Mouse (Mus musculus) urinary bladder, postnatal 36 days (tissue): ENCODE measurements around the gene Aplp2.

Experiments used
- DNase-seq, 2 experiments: peaks; one replicate each; pipeline ENCODE4 v3.0.0; 2022; ENCODE audit warnings: low spot score in 2 of 2, mixed read lengths in 1 of 2

The Aplp2 gene

DNA sequence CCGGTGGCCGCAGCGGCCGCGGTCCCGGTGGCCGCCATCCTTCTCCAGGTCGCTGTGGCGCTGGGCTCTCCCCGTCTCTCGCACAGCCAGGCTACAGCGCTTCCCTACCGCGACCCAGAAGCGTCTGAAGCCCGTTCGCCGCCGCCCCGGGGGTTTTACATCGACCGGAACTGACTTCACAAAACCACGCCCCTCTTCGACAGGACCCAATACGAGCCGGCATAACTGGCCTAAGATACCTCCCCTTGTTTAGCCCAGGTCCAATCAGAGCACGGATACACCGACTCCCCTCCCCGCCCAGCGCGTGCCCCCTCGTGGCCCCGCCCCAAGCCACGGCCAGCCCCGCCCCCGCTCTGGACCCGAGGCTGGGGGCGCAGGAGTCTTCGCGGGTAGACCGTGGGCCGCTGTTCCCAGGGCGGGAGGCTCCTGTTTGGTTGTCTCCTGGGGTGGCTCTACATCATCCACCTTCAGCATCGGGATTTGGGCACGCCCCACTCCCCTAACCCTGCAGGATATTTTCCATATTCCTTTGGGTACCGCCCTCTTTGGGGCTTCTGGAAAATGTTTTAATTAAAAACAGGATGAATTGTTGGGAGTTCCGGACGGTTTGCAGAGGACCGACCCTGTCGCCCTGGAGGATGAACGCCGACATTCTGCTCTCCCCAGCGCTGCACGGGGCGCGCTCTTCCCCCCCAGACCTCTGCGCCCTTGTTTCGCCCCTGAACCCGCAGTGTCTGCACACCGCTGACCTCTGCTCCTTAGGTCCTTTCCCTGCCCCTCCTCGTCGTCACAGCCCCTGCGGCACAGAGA is at the start of gene Aplp2:
Gene Aplp2, minus strand, starts transcription at position 126 of the 810 bp plus-strand sequence.
- peak; percentile 98 for DNase-seq

DNA sequence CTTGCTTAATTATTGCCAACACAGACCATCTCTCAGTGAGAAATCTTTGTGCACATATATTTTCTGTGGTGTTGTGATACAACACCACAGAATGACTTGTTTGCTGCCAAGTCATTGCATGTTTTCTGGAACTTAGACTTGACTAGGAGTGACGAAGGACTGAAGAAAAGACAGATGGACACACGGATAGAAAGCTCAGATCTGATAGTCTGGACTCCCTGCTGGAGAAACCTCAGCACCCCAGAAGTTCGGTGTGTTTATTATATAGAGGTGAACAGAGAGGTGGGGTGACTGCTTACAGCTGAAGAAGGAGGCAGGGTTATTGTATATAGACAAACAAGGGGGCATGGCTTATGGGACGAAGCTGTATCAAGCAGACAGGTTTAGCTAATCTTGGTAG is 48.6 kb upstream of the Aplp2 start:
- DNase-seq, result no peak

DNA sequence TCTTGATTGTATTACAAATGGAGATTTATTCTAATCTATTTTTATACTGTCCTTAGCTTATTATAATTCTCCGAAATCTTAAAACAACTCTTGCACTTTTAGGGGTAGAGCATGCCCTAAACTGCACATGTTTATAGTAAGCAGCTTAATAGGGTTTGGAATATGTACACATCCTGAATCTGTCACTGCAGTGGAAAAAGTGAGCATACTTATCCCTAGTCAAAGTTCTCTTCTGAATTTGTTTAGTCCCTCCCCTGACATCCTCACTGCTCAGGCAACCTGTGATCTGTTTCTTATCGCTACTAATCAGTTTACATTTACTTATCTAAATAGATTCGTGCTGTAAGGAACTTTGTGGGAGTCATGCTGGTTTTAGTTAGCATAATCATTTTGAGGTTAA is 46.6 kb upstream of the Aplp2 start:
- no peak for DNase-seq

DNA sequence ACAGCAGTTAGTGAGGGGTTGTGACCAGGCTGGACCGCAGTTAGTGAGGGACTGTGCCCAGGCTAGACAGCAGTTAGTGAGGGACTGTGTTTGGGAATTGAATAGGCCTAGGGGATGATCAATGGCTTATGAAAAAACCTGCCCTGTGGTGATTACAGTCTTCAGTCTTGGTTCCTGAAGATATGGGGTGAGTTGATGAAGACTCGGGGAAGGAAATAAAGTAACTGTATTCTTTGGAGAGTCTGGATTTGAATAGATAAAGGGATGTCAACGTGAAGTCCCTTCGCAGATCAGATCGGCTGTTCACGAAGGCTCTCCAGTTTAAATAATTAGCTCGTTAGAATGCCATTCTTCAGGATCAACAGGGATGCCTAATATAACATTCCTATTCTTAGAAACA is 44.3 kb upstream of the Aplp2 start:
- no peak for DNase-seq

DNA sequence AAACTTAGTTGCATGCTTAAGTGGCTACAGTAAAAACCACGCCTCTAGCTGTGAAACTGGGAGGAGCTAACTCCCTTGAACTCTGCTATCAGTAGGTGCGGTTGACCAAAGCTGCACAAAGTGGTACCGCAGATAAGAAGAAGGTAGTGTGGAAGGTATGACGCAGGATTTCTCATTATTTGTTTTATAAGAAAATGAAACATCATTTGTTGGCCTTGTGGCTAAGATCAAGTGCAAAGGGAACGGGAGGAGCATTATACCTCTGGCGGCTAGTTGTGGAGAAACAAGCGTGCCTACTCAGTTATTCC is 43.0 kb upstream of the Aplp2 start:
- DNase-seq, result peak; percentile 29 to 39

DNA sequence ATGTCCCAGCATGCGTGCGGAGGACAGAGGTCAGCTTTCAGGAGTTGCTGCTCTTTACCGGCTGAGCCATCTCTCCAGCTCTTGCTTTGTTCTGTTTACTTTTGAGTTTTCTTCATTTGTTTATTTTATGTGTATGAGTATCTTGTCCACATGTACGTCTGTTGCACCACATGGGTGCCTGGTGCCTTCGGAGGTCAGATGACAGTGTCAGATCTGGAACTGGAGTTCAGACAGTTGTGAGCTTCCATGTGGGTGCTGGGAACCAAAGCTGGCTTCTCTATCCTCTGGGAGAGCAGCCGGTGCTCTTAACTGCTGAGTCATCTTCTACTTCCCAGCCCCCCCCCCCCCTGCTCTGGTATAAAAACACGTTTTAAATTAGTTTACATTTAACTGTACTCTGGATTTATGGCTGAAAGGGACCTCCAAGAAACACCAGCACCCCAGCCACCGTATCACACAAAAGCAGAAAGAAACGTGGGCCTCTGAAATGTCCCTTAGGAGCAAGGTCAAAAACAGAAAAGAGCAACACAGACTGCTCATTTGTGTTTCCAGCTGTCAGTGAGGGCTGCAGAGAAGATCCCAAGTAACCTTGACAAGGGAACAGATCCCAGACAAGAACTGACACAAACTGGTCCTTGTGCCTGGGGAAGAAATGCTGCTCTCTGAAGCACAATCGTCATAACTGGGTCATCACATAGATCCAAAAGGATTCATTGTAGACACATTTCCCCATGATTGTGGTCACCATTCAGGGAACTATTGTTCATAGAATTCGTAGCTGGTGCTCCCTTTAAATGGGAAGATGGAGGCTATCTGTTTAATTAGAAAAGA is 42.5 kb upstream of the Aplp2 start:
- peak; percentile 9 to 14 for DNase-seq

DNA sequence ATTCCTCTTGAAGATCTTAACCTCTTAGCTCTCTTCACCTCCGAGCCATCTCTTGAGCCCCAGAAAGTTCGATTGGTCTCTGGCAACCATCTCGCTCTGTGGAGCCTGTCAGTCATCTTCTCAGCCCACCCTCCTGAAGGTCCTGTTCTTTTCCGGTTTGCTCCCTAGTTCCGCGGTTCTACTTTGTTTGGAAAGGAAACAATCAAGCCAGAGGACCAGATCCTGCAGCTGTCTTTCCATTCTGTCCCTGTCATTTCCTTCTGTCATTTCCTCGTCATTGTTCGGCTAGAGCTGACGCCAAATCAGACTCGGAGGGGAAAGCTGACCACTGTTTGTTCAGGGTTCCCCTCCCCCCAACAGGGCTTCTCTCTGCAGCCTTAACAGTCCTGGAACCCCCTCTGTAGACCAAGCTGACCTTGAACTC is 41.7 kb upstream of the Aplp2 start:
- peak in 1 of 2 experiments; percentile 13 for DNase-seq

DNA sequence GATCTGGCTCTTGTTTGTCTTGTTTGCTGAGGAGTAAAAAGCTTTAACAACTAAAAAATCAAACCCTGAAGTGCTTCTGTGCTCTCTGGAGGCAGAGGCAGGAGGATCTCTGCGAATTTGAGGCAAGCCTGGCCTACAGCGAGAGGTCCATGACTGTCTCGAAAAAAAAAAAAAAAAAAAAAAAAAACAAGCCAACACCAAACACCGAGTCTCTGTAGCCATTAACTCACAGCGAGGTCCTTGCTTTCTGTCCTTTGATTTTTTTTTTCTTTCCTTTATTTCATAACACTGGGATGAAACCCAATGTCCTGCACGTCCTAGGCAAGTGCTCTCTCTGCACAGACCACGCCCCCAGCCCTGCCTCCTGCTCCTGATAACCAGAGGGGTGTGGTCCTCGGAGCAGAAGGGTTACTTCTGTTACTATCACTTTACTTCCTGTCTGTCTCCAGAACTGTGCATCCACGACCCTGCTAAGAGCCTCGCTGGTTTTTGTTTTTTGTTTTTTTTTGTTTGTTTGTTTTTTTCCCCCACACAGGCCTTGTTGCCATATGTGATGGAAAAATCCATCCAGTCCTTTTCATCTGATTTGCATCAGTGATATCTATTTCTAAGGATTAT is 40.7 kb upstream of the Aplp2 start:
- DNase-seq, result peak; percentile 15 to 64

DNA sequence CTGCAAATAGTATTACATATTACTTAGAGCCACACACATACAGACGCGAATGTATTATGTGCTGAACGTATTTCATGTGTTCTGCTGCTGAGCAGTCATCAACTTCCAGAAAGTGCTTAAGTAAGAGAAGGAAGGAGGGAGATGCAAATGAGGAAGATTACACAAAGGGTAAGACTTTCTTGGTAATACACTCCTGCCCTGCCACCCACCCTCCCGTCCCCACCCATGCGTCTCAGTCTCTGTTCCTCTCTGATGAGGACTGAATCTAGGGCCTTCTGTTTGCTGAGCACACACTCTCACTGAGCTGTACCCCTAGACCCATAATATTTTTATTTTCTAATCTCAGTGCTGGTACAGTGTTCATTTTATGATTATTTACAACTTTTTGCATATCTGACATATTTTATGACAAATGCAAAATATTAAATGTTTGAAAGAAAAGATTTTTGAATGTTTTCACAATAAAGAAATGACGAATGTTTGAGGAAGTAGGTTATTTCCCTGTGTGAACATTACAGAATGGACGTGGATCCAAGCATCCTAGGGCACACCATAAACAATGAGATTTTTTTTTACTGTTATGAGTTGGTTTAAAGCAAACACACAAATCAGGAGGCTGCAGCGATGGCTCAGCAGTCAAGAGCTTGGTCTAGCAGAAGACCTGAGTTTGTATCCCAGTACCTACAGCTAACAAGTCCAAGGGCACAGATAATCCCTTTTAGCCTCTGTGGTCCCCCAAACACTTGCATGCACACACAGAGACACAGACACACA is 36.0 kb upstream of the Aplp2 start:
- DNase-seq, result no peak

DNA sequence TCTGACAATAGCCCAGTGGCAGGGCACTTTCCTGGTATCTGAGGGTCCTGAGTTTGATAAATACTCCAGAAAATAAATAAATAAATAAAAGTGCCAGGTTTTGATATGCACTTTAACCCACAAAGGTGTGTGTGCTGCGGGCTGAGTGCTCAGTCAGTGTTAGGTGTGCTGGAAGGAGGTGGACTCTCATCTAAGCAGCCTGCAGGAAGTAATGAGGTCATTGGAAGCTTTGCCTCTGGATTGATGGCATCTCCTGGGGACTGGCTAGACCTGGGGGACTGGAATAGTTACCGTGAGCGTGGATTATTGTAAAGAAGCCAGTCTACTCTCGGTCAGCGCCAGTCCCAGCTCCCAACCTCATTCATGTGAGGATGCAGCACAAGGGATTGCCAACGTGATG is 34.8 kb upstream of the Aplp2 start:
- DNase-seq, result no peak

DNA sequence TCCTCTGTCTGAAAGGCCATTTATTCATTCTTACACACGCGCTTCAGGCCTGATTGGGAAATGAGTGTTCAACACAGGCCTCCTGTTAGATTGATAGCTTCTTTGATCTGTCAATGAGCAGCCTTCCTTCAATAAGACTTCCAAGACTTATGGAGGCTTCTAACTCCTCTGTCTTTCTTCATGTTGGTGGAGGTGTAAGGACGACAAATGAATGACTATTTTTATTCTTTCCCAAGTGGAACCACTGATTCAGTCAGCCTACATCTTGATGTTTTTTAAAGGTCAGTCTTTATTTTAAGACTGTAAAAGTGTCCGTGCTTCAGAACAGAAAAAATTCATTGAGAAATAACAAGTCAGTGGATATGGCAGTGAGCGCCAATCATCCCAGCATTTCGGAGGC is 33.4 kb upstream of the Aplp2 start:
- DNase-seq, result no peak

DNA sequence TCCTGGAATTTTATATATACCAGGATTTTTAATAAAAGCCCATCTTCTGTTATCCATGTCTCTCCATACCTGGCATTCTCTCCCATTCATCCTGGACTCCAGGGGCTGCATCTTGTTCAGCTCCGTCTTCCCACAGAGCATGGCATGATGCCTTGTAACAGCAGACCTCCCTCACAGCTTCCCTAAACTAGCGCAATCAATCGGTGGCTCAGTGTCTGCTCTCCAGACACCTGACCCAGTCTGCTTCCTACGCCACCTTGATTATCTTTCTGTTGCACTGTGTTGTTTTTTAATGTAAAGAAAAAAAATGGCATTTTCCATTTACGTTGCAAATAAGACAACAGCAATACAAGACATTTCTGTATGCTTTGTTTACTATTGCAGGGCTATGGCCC is 32.3 kb upstream of the Aplp2 start:
- no peak for DNase-seq

DNA sequence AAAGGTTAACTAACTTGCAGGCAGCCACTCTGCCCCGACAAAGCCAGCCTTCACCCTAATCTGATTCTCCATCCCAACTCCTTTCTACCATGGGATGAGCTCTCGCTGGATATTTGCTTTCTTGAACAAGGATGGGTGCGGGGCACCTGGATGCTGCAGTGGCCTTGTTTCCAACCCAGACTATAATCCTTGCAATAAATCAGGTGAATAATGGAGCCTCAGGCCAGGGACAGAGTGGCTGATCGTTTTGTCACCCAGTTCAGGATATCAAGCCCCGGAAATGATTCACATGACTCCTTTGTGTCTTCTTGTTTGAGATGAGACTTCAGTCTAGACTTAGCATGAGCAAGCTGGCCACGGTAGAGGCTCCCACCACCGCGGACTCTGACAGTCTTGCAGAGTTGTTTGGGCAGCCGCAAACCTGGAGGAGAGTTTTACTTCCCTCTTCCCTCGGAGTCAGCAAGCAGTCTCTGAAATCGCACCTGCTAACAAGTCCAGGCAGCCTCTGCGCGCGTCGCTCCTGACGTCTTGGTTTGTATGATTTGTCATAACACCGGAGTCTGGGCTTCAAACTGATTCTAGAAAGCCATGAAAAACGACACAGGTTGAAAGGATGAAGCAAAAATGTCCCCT is 31.8 kb upstream of the Aplp2 start:
- DNase-seq, result peak; percentile 16 to 20

DNA sequence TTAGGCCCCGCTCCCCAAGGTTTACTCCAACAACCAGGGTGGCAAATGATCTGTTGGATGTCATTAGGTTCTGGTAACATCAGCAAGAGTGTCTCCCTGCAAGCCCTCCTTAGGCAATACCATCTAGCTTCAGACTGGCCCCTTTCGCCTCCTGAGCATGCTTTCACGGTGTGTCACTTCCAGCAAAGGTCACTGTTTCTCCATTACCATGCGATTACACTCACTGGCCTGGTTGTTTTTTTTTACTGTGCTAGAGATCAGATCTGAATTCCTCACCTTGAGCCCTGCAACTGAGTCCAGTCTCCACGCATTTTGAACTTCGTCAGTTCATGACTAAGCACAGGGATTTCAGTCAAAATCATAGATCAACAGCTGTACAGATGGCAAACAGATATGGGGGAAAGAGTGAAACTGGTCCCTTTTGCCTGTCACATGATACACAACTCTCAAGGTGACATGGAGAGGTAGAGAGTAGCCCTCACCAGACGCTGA is 29.6 kb upstream of the Aplp2 start:
- DNase-seq, result peak in 1 of 2 experiments; percentile 16

DNA sequence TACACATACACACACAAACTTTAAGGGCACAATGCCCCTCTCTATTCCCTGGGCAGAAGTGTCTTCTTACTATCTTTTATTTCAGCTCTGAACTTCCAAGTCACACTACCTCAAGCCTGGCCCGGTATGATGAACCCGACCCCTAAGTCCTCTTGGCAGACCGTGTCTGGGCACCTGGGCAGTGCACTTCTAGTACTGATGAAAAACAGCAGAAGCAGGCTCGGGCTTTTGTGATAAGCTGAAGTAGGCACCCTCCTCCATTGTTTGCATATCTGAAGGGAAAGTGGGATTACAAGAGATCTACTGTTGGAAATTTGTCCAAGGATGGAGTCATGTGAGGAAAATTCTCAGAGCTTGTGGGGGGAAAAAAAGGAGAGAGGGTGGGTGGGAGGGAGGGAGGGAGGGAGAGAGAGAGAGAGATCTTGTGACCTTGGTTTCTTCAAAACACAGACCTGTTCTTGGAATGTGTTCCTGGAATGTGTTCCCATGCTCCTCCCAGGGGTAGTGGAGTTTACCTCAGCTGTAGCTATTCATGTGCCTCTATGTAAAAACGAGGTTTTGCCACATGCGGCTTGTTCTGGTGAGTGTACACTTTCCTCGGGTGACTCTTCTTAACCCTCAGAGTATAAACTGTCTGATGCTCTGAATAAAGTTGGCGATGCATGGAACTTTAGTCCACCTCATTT is 29.1 kb upstream of the Aplp2 start:
- DNase-seq, result no peak

DNA sequence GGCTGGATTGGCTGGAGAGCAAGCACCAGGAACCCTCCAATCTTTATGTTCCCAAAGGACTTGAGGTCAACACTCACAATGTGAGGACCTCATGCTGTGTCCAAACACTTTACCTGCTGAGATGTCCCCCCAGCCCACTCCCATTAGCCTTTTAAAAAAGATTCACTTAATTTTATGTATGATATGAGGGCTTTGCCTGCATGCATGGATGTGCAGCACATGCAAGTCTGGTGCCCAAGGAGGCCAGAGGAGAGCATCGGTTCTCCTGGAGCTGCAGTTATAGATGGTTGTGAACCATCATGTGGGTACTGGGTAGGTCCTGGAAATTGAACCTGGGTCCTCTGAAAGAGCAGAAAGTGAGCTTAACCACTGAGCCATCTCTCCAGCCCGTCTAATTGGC is 27.9 kb upstream of the Aplp2 start:
- no peak for DNase-seq

DNA sequence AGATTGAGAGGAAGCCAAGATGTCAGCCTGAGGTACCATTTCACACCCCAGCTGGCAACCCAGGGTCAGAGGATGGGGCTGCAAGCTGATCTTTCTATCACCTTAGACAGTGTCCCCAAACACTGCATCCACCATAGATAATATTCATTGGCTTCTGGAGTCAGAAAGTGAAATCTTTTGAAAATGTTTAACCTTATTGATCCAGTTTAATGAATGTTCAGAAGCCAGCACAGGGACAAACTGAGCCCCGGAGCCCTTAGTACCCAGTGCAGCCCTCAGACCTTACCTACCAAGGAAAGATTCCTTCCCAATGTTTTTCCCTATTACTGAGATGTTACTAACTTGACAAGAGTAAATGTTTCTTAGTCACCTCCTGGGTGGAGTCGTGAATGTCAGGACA is 26.9 kb upstream of the Aplp2 start:
- DNase-seq, result no peak

DNA sequence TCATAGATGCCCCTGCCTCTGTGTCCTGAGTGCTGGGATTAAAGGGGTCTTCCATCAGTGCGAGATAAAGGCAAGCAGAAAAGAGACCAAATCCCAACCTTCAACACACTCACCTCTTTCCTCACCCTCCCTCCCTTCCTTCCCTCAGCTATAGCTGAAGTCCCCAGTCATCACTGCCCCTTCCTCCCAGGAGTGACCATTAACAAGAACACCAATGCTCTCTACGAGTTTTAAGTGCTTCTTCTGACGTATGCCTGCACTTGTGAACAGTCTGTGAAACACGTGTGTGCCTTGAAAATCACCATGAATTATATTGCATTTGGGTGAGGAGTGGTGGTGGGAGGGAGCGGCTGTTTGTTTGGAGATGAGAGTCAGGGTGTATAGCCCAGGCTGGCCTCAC is 24.5 kb upstream of the Aplp2 start:
- DNase-seq, result no peak

DNA sequence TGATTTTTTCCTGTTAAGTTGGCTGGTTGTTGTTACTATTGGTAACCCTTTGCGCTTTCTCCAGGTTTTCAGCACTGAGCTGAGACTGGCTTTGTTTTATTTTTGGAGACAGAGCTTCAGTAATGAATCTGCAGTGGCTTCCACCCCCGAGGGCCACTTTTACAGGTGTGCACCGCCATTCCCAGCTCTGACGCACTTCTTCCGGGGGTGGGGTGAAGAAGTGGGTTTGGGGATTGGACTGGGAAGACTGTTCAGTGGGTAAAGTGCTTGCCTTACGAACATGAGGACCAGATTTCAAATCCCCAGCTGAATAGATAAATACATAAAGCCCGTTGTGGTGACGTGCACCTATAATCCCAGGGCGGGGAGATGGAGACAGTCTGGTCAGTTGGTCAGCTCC is 23.9 kb upstream of the Aplp2 start:
- no peak for DNase-seq

DNA sequence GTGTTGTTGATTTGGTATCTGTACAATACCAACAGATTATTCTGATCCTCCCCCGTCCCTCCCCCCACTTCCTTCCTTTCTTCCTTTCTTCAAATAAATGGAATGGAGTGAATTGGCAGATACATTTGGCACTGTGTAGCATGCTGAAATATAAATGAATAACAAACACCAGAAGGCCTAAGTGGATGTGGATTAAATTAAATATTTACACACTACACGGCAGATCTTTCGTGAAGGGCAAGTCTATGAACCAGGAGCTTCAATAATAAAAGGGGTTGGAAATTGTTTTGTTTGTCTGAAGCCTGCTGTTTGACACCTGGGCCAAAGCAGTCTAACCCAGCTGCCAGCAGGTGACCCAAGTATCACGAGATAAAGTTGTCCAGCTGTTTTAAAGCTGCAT is 23.4 kb upstream of the Aplp2 start:
- DNase-seq, result no peak

DNA sequence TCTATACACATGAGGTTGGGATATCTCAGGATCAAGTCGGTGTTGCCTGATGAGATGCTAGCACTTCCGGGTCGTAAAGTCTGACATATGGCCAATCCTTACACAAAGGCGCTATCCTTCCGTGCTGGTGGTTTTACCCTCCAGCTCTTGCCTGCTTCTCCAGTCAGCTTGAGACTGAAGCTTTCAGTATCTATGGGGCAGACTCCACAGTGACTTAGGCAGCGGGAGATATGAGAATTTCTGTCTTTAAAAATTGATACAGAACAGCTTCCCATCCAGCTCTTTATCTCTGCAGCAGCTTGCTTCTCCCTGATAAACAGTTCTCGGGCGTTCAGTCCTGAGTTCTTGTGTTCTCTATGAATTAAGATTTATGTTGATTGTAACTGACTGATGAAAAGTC is 14.9 kb upstream of the Aplp2 start:
- DNase-seq, result no peak
